Mouse (Mus musculus): ENCODE measurements around the gene Lep. TPM values are rescaled to one million over a fixed set of nuclear protein-coding genes. Genes with fewer than 3 reads are reported as not detected.

Lep gene
- total RNA-seq, 2 experiments from 2014 or later, result 0.08 to 0.59 TPM

GRCm38 (mm10) chr6:29026766-29027165 is 33.3 kb upstream of the Lep start:
- no peak overlapping the region for H3K27ac ChIP-seq
- H3K4me3 ChIP-seq, result no peak overlapping the region
- intact Hi-C loops (cut with DNase I), result no loop called here
- TF ChIP-seq CTCF (IDR thresholded peaks at IDR 0.05), result no peak
- DNase-seq, result no peak

DNA sequence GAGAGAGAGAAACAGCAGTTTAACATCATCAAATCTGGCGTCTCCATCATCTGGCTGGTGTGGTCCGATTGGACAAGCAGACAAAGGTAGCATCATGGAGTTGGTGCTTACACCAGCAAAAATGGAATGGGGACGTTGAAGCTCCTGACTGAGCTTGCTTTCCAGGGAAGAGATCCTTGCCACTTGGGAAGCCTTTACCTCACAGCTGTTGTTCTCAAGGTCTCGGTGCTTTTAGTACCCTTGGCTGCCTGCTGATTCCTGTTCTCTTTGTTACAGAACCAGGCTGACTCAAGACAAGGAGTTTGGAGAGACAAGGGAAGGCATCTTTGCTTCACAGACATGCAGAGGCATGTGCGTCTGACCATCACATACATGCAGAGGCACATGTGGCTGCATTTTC is 31.9 kb upstream of the Lep start:
- Histone ChIP-seq H3K27ac (no peak overlapping the region), H3K4me3 (no peak overlapping the region)
- intact Hi-C loops (cut with DNase I), result no loop called here
- no peak for TF ChIP-seq CTCF (IDR thresholded peaks at IDR 0.05)
- DNase-seq, result no peak

DNA sequence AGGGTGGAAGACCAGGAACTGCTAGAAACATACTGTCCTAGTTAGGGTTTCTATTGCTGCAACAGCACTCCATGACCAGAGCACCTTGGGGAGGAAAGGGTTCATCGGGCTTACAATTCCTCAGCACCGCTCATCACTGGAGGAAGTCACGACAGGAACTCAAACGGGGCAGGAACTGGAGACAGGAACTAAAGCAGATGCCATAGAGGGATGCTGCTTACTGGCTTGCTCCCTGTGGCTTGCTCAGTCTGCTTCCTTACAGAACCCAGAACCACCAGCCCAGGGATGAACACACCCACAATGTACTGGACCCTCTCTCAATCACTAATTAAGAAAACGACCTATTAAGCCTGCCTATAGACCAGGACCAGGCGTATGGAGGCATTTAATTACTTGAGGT is 30.5 kb upstream of the Lep start:
- Histone ChIP-seq H3K27ac (no peak overlapping the region), H3K4me3 (no peak overlapping the region)
- TF ChIP-seq CTCF (IDR thresholded peaks at IDR 0.05), result no peak
- DNase-seq, result no peak
- intact Hi-C loops (cut with DNase I), result no loop called here

GRCm38 (mm10) chr6:29031216-29031615 is 28.8 kb upstream of the Lep start:
- intact Hi-C loops (cut with DNase I), result no loop called here
- DNase-seq, result peak; percentile 59
- Histone ChIP-seq H3K27ac (no peak overlapping the region), H3K4me3 (no peak overlapping the region)
- TF ChIP-seq CTCF (IDR thresholded peaks at IDR 0.05), result no peak

- DNase-seq, result no peak
- Histone ChIP-seq H3K27ac (peak overlapping the region; percentile 20; the same call in 1 of the 2 replicates), H3K4me3 (no peak overlapping the region)
- TF ChIP-seq CTCF (IDR thresholded peaks at IDR 0.05), result no peak
- intact Hi-C loops (cut with DNase I), result no loop called here
Observed at GRCm38 (mm10) chr6:29031704-29032310, 28.2 kb upstream of the Lep start.

DNA sequence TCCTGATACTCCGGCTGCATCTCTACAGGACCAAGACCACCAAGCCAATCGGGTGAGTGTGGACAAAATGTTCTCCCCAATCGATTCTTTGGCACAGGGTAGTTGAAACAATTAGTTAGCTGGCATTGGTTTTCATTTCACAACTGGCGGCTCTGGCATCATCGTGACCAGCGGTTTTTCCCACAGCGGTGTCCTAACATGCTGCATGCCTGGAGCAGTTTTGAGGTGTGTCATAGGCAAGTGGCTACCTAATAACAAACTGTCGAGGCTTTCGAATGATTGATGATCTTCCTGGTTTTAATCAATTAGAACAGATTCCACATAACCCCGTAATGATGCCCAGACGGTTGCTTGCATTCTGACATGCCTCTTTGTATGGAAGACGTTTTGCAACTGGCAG is 27.6 kb upstream of the Lep start:
- Histone ChIP-seq H3K27ac (no peak overlapping the region), H3K4me3 (no peak overlapping the region)
- intact Hi-C loops (cut with DNase I), result no loop called here
- DNase-seq, result no peak
- TF ChIP-seq CTCF (IDR thresholded peaks at IDR 0.05), result no peak

GRCm38 (mm10) chr6:29033981-29034646 is 25.9 kb upstream of the Lep start:
- intact Hi-C loops (cut with DNase I), result no loop called here
- H3K4me3 ChIP-seq, result no peak overlapping the region
- no peak overlapping the region for H3K27ac ChIP-seq
- no peak for DNase-seq
- TF ChIP-seq CTCF (IDR thresholded peaks at IDR 0.05), result no peak

DNA sequence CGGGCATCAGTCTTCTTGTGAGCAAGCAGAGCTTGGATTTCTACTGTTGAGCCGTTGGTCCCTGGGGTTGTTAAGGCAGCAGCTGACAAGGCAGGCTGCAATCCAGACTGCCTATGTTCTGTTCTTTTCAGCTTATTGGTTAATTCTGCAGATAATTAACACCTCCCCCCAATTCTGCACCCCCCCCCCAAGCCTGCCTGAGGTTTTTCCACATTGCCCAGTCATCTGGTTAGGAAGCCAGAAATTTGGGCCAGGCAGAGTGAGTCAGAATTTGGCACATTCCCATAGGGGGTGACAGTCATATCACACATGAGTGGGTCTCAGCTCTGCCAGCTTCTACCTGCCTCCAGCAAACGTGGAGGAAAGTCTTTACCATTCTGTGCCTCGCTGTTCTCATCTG is 23.3 kb upstream of the Lep start:
- intact Hi-C loops (cut with DNase I), result no loop called here
- TF ChIP-seq CTCF (IDR thresholded peaks at IDR 0.05), result no peak
- no peak for DNase-seq
- no peak overlapping the region for H3K27ac ChIP-seq
- no peak overlapping the region for H3K4me3 ChIP-seq

GRCm38 (mm10) chr6:29040266-29040665 is 19.8 kb upstream of the Lep start:
- no peak overlapping the region for H3K27ac ChIP-seq
- intact Hi-C loops (cut with DNase I), result no loop called here
- TF ChIP-seq CTCF (IDR thresholded peaks at IDR 0.05), result no peak
- DNase-seq, result no peak
- H3K4me3 ChIP-seq, result no peak overlapping the region

DNA sequence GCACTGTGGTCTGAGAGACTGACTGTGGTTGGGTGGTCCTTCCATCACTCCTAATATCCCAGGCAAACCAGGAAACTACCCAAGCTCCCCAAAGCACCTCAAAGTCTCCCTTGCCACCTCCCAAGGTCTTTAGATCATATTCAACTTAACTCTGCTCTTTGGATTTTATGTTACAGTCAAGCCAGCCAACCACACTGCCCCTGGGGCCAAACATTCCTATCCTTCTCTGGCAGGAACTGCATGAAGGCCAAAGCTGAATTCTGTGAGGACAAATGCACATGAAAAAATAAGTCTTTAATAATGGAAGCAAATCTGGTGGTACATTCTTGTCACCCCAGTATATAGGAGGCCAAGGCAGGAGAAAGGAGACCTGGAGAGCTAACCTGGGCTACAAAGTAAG is 16.0 kb upstream of the Lep start:
- no peak for DNase-seq
- H3K27ac ChIP-seq, result no peak overlapping the region
- intact Hi-C loops (cut with DNase I), result no loop called here
- H3K4me3 ChIP-seq, result no peak overlapping the region
- TF ChIP-seq CTCF (IDR thresholded peaks at IDR 0.05), result no peak

DNA sequence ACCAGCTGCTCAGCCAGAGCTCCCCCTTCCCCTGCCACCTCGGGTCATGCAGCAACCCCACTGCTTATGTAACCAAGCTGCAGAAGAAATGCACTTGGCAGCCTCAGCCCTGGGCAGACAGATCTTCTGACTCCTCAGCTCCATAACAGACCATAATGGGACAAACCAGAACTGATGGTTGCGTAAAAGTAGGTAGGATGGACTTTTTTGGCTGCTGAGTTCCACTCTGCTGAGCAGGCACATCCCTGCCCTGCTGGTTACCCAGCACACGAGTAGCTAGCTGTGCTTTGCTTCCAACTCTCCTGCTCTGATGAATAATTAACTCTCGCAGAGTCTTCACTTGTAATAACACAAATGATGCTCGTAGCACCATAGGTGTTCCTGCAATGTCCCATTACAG is 10.1 kb upstream of the Lep start:
- Histone ChIP-seq H3K27ac (no peak overlapping the region), H3K4me3 (no peak overlapping the region)
- DNase-seq, result no peak
- TF ChIP-seq CTCF (IDR thresholded peaks at IDR 0.05), result no peak
- intact Hi-C loops (cut with DNase I), result no loop called here

- no peak for TF ChIP-seq CTCF (IDR thresholded peaks at IDR 0.05)
- H3K4me3 ChIP-seq, result no peak overlapping the region
- intact Hi-C loops (cut with DNase I), result no loop called here
- no peak for DNase-seq
- no peak overlapping the region for H3K27ac ChIP-seq
Observed at GRCm38 (mm10) chr6:29052188-29052587, 7.8 kb upstream of the Lep start.

DNA sequence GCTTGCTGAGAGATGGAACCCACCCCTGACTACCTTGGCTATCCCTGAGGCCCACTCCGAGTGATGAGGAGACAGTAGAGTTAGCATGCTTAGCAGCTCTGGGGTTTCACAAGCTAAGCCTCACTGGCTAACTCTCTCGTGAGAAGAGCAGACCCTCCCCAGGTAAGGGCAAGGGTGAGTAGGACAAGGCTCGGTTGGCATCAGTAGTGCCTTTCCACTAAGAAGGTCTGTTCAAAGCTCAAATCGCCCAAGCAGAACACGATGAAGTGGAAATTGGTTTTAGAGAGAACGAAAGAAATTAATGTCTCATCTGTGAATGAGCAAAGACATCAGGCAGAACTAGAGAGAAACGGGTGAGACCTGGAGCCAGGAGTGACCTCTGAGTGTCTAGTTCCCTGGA is 6.8 kb upstream of the Lep start:
- Histone ChIP-seq H3K27ac (no peak overlapping the region), H3K4me3 (no peak overlapping the region)
- intact Hi-C loops (cut with DNase I), result no loop called here
- DNase-seq, result no peak
- TF ChIP-seq CTCF (IDR thresholded peaks at IDR 0.05), result no peak

GRCm38 (mm10) chr6:29056377-29056776 is 3.6 kb upstream of the Lep start:
- TF ChIP-seq CTCF (IDR thresholded peaks at IDR 0.05), result no peak
- intact Hi-C loops (cut with DNase I), result no loop called here
- Histone ChIP-seq H3K27ac (no peak overlapping the region), H3K4me3 (no peak overlapping the region)
- DNase-seq, result no peak

Data from gastrocnemius, adult 2 months (tissue).